Mouse (Mus musculus): ENCODE data around the gene Gm14393. TPM values are rescaled to one million over a fixed set of nuclear protein-coding genes. Genes with fewer than 3 reads are reported as not detected.
"Not testable (repeated sequence)": the region's sequence is repeated elsewhere in the genome, so short reads cannot be mapped to it uniquely, and the experiment has no call there.

Gene Gm14393
- total RNA-seq (2021): not detected
- long read RNA-seq, experiment 1: 0 reads
- long read RNA-seq, experiment 2: 0 reads

- H3K4me3 ChIP-seq; H3K27ac ChIP-seq; DNase-seq (ENCODE audit: low spot score in 2 of 2): not testable (repeated sequence)
Observed at GRCm38 (mm10) chr2:175067681-175068261, at the start of gene Gm14393. Gene Gm14393 (minus strand): TSS chr2:175067781.

DNA sequence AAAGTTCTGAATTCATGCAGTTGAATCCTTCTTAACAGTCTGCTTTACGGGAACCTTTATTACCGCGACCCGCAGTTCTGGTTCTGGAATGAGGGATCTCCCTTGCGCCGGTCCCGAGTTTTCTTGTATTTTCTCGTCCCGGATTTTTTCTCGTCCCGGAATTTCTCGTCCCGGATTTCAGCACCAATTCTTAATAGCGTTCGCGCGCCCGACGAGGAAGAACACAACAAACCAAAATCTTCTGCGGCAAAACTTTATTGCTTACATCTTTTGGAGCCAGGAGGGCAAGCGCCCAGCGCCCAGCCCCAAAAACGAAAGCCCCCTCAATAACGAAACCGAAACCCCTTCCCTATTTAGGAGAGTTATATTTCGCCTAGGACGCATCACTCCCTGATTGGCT lies 23.3 kb downstream of the Gm14393 start:
- not testable (repeated sequence) for H3K4me3 ChIP-seq; DNase-seq (ENCODE audit: low spot score in 2 of 2); H3K27ac ChIP-seq

Other genes starting within 250 kb of the Gm14393 start
- gene Gm14444, start 57.5 kb downstream of the Gm14393 start, total RNA-seq (2021): 1 to 10 TPM; 1.5 to 2.0 TPM
- gene Gm14399, start 74.2 kb upstream of the Gm14393 start, total RNA-seq (2021): 10 to 100 TPM; 20.0 to 21.1 TPM
- 1 to 10 TPM; 6.6 to 7.3 TPM for gene Gm14443, start 108.1 kb upstream of the Gm14393 start, total RNA-seq (2021)
- 100 to 1,000 TPM; 109 to 113 TPM for gene Gm14391, start 139.1 kb upstream of the Gm14393 start, total RNA-seq (2021)
- gene Gm14440, start 207.3 kb upstream of the Gm14393 start, total RNA-seq (2021): under 1 TPM in 1 of 2 experiments, not detected in 1; 0.59 TPM